In genomic region chr9:120602172-120602838, GRCm38 (mm10) we compare ENCODE assay signal across 7 mouse cellular contexts. TPM values are rescaled to one million over a fixed set of nuclear protein-coding genes. Genes with fewer than 3 reads are reported as not detected.
A peak's percentile ranks its signal among the peaks of the same experiment; 100 is the strongest.
DNase-seq lines count a peak whose midpoint lies in the region; ATAC-seq and TF ChIP-seq lines count a peak whose summit lies in the region.

No protein-coding gene starts in this region.

- DNase-seq in ES-CJ7 (ENCODE audit: low read depth, low spot score) (peak; percentile 14), ZHBTc4 (ENCODE audit: low read depth, low spot score) (peak; percentile 18)
- DNase-seq in midbrain, postnatal 0 days (ENCODE audit: low spot score) = no peak
- no peak for DNase-seq in T-cell, adult 2 months (ENCODE audit: low spot score)

- H3K4me1 ChIP-seq in hindbrain, embryonic 12.5 days = peaks cover 28% of the 10 kb centered on the region
- peaks cover 28% of the 10 kb centered on the region for H3K4me1 ChIP-seq in limb, embryonic 15.5 days
- H3K4me1 ChIP-seq in midbrain, postnatal 0 days (ENCODE audit: insufficient read depth, low read length) = no peaks in the 10 kb centered on the region

- H3K27me3 ChIP-seq in hindbrain, embryonic 12.5 days = peaks cover 8% of the 10 kb centered on the region
- no peaks in the 10 kb centered on the region for H3K27me3 ChIP-seq in limb, embryonic 15.5 days
- no peaks in the 10 kb centered on the region for H3K27me3 ChIP-seq in midbrain, postnatal 0 days (ENCODE audit: insufficient read depth, low read length)

- no peak for TF ChIP-seq CTCF in midbrain, postnatal 0 days (IDR thresholded peaks at IDR 0.05)

- H3K9ac ChIP-seq in hindbrain, embryonic 12.5 days = 0 out of 2 replicates have a peak overlapping the region, but pooled peaks have one; percentile 8
- no peak overlapping the region for H3K9ac ChIP-seq in limb, embryonic 15.5 days
- no peak overlapping the region for H3K9ac ChIP-seq in midbrain, postnatal 0 days (replicated peaks; ENCODE audit: low read length, poor library complexity, severe bottlenecking)

- no peak overlapping the region for H3K27ac ChIP-seq in hindbrain, embryonic 12.5 days
- peak overlapping the region; percentile 76 for H3K27ac ChIP-seq in limb, embryonic 15.5 days
- no peak overlapping the region for H3K27ac ChIP-seq in midbrain, postnatal 0 days (ENCODE audit: low read depth, low read length)

- 55% methylated on average over 17 of the region's 17 CpGs for WGBS in hindbrain, embryonic 12.5 days
- 43% methylated on average over 17 of the region's 17 CpGs for WGBS in limb, embryonic 15.5 days
- 47% methylated on average over 17 of the region's 17 CpGs for WGBS in midbrain, postnatal 0 days

- ATAC-seq in erythroid progenitor cell, adult 5-6 weeks (replicated peaks; ENCODE audit: low FRiP score, poor library complexity, severe bottlenecking) = peak; percentile 38; the same call in 1 of the 2 replicates
- peak; percentile 72 for ATAC-seq in hindbrain, embryonic 12.5 days (ENCODE audit: low FRiP score)
- peak; percentile 16; the same call in 1 of the 2 replicates for ATAC-seq in limb, embryonic 15.5 days (ENCODE audit: insufficient number of reproducible peaks, low FRiP score, low TSS enrichment, low read depth)
- 0 out of 2 replicates have a peak, but pooled peaks have one; percentile 52 for ATAC-seq in midbrain, postnatal 0 days (ENCODE audit: low FRiP score)

- H3K4me2 ChIP-seq in hindbrain, embryonic 12.5 days (replicated peaks) = peak overlapping the region; percentile 32
- peak overlapping the region; percentile 41 for H3K4me2 ChIP-seq in limb, embryonic 15.5 days
- H3K4me2 ChIP-seq in midbrain, postnatal 0 days (ENCODE audit: low read depth, low read length, poor library complexity, severe bottlenecking) = peak overlapping the region; percentile 31

- H3K4me3 ChIP-seq in hindbrain, embryonic 12.5 days = no peak overlapping the region
- no peak overlapping the region for H3K4me3 ChIP-seq in limb, embryonic 15.5 days
- no peak overlapping the region for H3K4me3 ChIP-seq in midbrain, postnatal 0 days (ENCODE audit: low read depth, low read length)

- H3K36me3 ChIP-seq in hindbrain, embryonic 12.5 days = no peaks in the 10 kb centered on the region
- H3K36me3 ChIP-seq in limb, embryonic 15.5 days = no peaks in the 10 kb centered on the region
- H3K36me3 ChIP-seq in midbrain, postnatal 0 days (ENCODE audit: insufficient read depth, low read length) = no peaks in the 10 kb centered on the region

- peaks cover 2% of the 10 kb centered on the region for H3K9me3 ChIP-seq in hindbrain, embryonic 12.5 days (replicated peaks)
- 0 out of 2 replicates have a peak, but pooled peaks cover under 1% of the 10 kb centered on the region for H3K9me3 ChIP-seq in limb, embryonic 15.5 days
- peaks cover 1% of the 10 kb centered on the region; the same call in 1 of the 2 replicates for H3K9me3 ChIP-seq in midbrain, postnatal 0 days (ENCODE audit: low read length)

RNA-seq across cellular contexts. Expression of gene Rpl14, which starts 31.1 kb away (rescaled TPM):
- 526 and 549 TPM in 2 replicates for total RNA-seq in erythroid progenitor cell, adult 5-6 weeks (2015; ENCODE audit: low replicate concordance)
- total RNA-seq in erythroid progenitor cell, adult 5-6 weeks (2017; ENCODE audit: low replicate concordance) = 375 and 420 TPM in 2 replicates
- 564 and 574 TPM in 2 replicates for polyA plus RNA-seq in hindbrain, embryonic 12.5 days (2016; fragmentation: Nextera tagmentation; extraction: Ambion mirVana)
- polyA plus RNA-seq in limb, embryonic 15.5 days (2015; fragmentation: Nextera tagmentation; extraction: Ambion mirVana) = 706 and 819 TPM in 2 replicates
- total RNA-seq in midbrain, postnatal 0 days (2014; rRNA removed) = 261 and 287 TPM in 2 replicates
- polyA plus RNA-seq in midbrain, postnatal 0 days (2015; fragmentation: Nextera tagmentation; extraction: Ambion mirVana) = 445 and 474 TPM in 2 replicates

Comparison
In these comparisons a context has a peak if more than half of its experiments do, and no peak if none do; other contexts are left out.
1. DNase-seq: peak in ES-CJ7 (single experiment) and ZHBTc4 (single experiment); none in midbrain, postnatal 0 days (single experiment) and T-cell, adult 2 months (single experiment).
2. ATAC-seq: peak in every context shown above with its lines; median percentile 72 in hindbrain, embryonic 12.5 days; 52 in midbrain, postnatal 0 days; 38 in erythroid progenitor cell, adult 5-6 weeks; 16 in limb, embryonic 15.5 days.
3. Peak in every context shown above with its lines, with median percentiles within 50 percentile points of each other: H3K4me2 ChIP-seq.